ENCODE assay signal across 8 mouse cellular contexts in the genomic region with DNA sequence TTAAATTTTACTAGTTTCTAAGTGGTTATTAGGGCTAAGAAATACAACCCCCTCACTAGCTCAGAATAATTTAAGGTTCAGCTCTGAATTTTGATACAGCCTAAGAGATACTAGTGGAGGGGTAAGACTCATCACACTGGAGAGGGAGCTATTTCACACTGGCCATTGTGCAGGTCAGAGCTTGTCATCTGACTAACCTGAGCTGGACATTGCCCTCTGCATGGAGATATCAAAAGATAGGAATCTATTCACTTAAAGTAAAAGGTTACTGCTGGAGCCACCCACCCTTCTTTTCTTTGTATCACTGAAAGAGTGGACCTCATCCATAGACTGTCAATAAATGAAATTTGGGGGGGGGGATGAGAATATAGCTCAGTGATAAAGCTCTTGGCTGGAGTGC. TPM values are rescaled to one million over a fixed set of nuclear protein-coding genes. Genes with fewer than 3 reads are reported as not detected.
DNase-seq lines count a peak whose midpoint lies in the region; ATAC-seq and TF ChIP-seq lines count a peak whose summit lies in the region.

No protein-coding gene starts in this region.

- H3K4me1 ChIP-seq in heart, embryonic 15.5 days (replicated peaks) = peaks cover 9% of the 10 kb centered on the region
- H3K4me1 ChIP-seq in bone marrow macrophage, adult 2 months (ENCODE audit: control insufficient read depth, insufficient read depth, low read length) = peaks cover 11% of the 10 kb centered on the region
- H3K4me1 ChIP-seq in hindbrain, embryonic 16.5 days (ENCODE audit: control insufficient read depth, insufficient read depth, low read depth, low read length) = peaks cover 6% of the 10 kb centered on the region
- peaks cover 6% of the 10 kb centered on the region for H3K4me1 ChIP-seq in midbrain, embryonic 14.5 days (ENCODE audit: control insufficient read depth, insufficient read depth, low read length)

- TF ChIP-seq POLR2A in bone marrow macrophage, adult 2 months (IDR thresholded peaks at IDR 0.05; ENCODE audit: borderline replicate concordance, low read depth, low read length) = no peak

- no peak overlapping the region for H3K27ac ChIP-seq in heart, embryonic 15.5 days
- no peak overlapping the region for H3K27ac ChIP-seq in bone marrow macrophage, adult 2 months (ENCODE audit: insufficient read depth, low read depth, low read length)
- no peak overlapping the region for H3K27ac ChIP-seq in hindbrain, embryonic 16.5 days (ENCODE audit: low read depth, low read length)
- no peak overlapping the region for H3K27ac ChIP-seq in midbrain, embryonic 14.5 days (replicated peaks; ENCODE audit: low read depth, low read length)

- no peaks in the 10 kb centered on the region for H3K9me3 ChIP-seq in heart, embryonic 15.5 days (replicated peaks)
- no peaks in the 10 kb centered on the region for H3K9me3 ChIP-seq in hindbrain, embryonic 16.5 days (ENCODE audit: control insufficient read depth, low read length)
- H3K9me3 ChIP-seq in midbrain, embryonic 14.5 days (ENCODE audit: control insufficient read depth, low read length) = no peaks in the 10 kb centered on the region

- H3K9ac ChIP-seq in heart, embryonic 15.5 days = 0 out of 2 replicates have a peak overlapping the region, but pooled peaks have one; percentile 53
- no peak overlapping the region for H3K9ac ChIP-seq in hindbrain, embryonic 16.5 days (ENCODE audit: low read depth, low read length)
- no peak overlapping the region; the same call in 1 of the 2 replicates for H3K9ac ChIP-seq in midbrain, embryonic 14.5 days (replicated peaks; ENCODE audit: low read length)

- H3K4me2 ChIP-seq in heart, embryonic 15.5 days = peak overlapping the region; percentile 84; the same call in 1 of the 2 replicates
- peak overlapping the region; percentile 63 for H3K4me2 ChIP-seq in hindbrain, embryonic 16.5 days (ENCODE audit: low read length)
- H3K4me2 ChIP-seq in midbrain, embryonic 14.5 days (ENCODE audit: low read length) = peak overlapping the region; percentile 60

- H3K36me3 ChIP-seq in heart, embryonic 15.5 days = no peaks in the 10 kb centered on the region
- no peaks in the 10 kb centered on the region for H3K36me3 ChIP-seq in hindbrain, embryonic 16.5 days (ENCODE audit: control insufficient read depth, insufficient read depth, low read length)
- no peaks in the 10 kb centered on the region for H3K36me3 ChIP-seq in midbrain, embryonic 14.5 days (ENCODE audit: control insufficient read depth, insufficient read depth, low read length)

- no peak for TF ChIP-seq CTCF in bone marrow macrophage, adult 2 months (IDR thresholded peaks at IDR 0.05; ENCODE audit: low read depth, low read length)

- intact Hi-C loops in heart, postnatal 25 days (cut with DNase I) = loop anchor here (2.0 to 5.0 kb wide), 2 partner anchors 47 to 68 kb away; no protein-coding TSS in a partner anchor

- ATAC-seq in heart, embryonic 15.5 days (replicated peaks; ENCODE audit: insufficient number of reproducible peaks, insufficient read depth, low FRiP score, low read depth) = no peak
- no peak for ATAC-seq in hindbrain, embryonic 16.5 days
- peak; percentile 4; the same call in 1 of the 2 replicates for ATAC-seq in midbrain, embryonic 14.5 days (ENCODE audit: low FRiP score, low TSS enrichment)

- H3K27me3 ChIP-seq in heart, embryonic 15.5 days = no peaks in the 10 kb centered on the region
- no peaks in the 10 kb centered on the region for H3K27me3 ChIP-seq in hindbrain, embryonic 16.5 days (replicated peaks; ENCODE audit: control insufficient read depth, insufficient read depth, low read length)
- no peaks in the 10 kb centered on the region for H3K27me3 ChIP-seq in midbrain, embryonic 14.5 days (ENCODE audit: control insufficient read depth, insufficient read depth, low read length)

- 0 out of 2 replicates have a peak overlapping the region, but pooled peaks have one; percentile 79 for H3K4me3 ChIP-seq in heart, embryonic 15.5 days
- peak overlapping the region; percentile 81 for H3K4me3 ChIP-seq in bone marrow macrophage, adult 2 months (ENCODE audit: insufficient read depth, low read length)
- no peak overlapping the region; the same call in 1 of the 2 replicates for H3K4me3 ChIP-seq in hindbrain, embryonic 16.5 days (ENCODE audit: low read length)
- H3K4me3 ChIP-seq in midbrain, embryonic 14.5 days (replicated peaks; ENCODE audit: low read depth, low read length) = peak overlapping the region; percentile 57; the same call in 1 of the 2 replicates

- no peak for DNase-seq in heart, postnatal 25 days (ENCODE audit: low spot score)
- DNase-seq in midbrain, embryonic 14.5 days = no peak
- no peak for DNase-seq in c-Kit-positive CD71-positive TER-119-positive erythroid progenitor cells, embryonic 14.5 days (ENCODE audit: low spot score)
- no peak for DNase-seq in ovary, postnatal 36 days (ENCODE audit: low spot score)
- no peak for DNase-seq in adrenal gland, postnatal 14 days

RNA-seq across cellular contexts. Expression of a gene that starts 0.8 kb away (rescaled TPM):
- polyA plus RNA-seq in heart, embryonic 15.5 days (2015; fragmentation: Nextera tagmentation; extraction: Ambion mirVana) = 5.7 and 9.3 TPM in 2 replicates
- 1 to 10 TPM; 1.3 to 2.7 TPM for total RNA-seq in heart, postnatal 25 days (2021)
- 1.3 and 1.6 TPM in 2 replicates for polyA plus RNA-seq in bone marrow macrophage, adult 2 months (2012; ENCODE audit: insufficient read depth, insufficient read length, missing spikeins)
- polyA plus RNA-seq in hindbrain, embryonic 16.5 days (2015; fragmentation: Nextera tagmentation; extraction: Ambion mirVana) = 7.6 and 9.6 TPM in 2 replicates
- 7.5 and 9.5 TPM in 2 replicates for polyA plus RNA-seq in midbrain, embryonic 14.5 days (2014; fragmentation: Nextera tagmentation; extraction: Ambion mirVana)
- 4.9 and 5.0 TPM in 2 replicates for total RNA-seq in adrenal gland, postnatal 14 days (2021)

RNA-seq across cellular contexts. Expression of a gene that starts 42.8 kb away (rescaled TPM):
- 94.8 and 102 TPM in 2 replicates for polyA plus RNA-seq in heart, embryonic 15.5 days (2015; fragmentation: Nextera tagmentation; extraction: Ambion mirVana)
- 10 to 100 TPM; 33.3 to 35.5 TPM for total RNA-seq in heart, postnatal 25 days (2021)
- polyA plus RNA-seq in bone marrow macrophage, adult 2 months (2012; ENCODE audit: insufficient read depth, insufficient read length, missing spikeins) = 36.4 and 36.5 TPM in 2 replicates
- 87.1 and 89.2 TPM in 2 replicates for polyA plus RNA-seq in hindbrain, embryonic 16.5 days (2015; fragmentation: Nextera tagmentation; extraction: Ambion mirVana)
- 89.5 and 91.6 TPM in 2 replicates for polyA plus RNA-seq in midbrain, embryonic 14.5 days (2014; fragmentation: Nextera tagmentation; extraction: Ambion mirVana)
- total RNA-seq in adrenal gland, postnatal 14 days (2021) = 86.0 and 99.4 TPM in 2 replicates

RNA-seq across cellular contexts. Expression of a gene that starts 54.7 kb away (rescaled TPM):
- polyA plus RNA-seq in heart, embryonic 15.5 days (2015; fragmentation: Nextera tagmentation; extraction: Ambion mirVana) = 0.05 and 0.08 TPM in 2 replicates
- total RNA-seq in heart, postnatal 25 days (2021) = not detected
- not detected in 2 replicates for polyA plus RNA-seq in bone marrow macrophage, adult 2 months (2012; ENCODE audit: insufficient read depth, insufficient read length, missing spikeins)
- polyA plus RNA-seq in hindbrain, embryonic 16.5 days (2015; fragmentation: Nextera tagmentation; extraction: Ambion mirVana) = 0.15 and 0.51 TPM in 2 replicates
- not detected in 2 replicates for polyA plus RNA-seq in midbrain, embryonic 14.5 days (2014; fragmentation: Nextera tagmentation; extraction: Ambion mirVana)
- 0.19 TPM in 2 replicates for total RNA-seq in adrenal gland, postnatal 14 days (2021)

RNA-seq across cellular contexts. Expression of a gene that starts 58.8 kb away (rescaled TPM):
- 9.0 and 10.2 TPM in 2 replicates for polyA plus RNA-seq in heart, embryonic 15.5 days (2015; fragmentation: Nextera tagmentation; extraction: Ambion mirVana)
- 1 to 10 TPM; 8.4 to 8.7 TPM for total RNA-seq in heart, postnatal 25 days (2021)
- polyA plus RNA-seq in bone marrow macrophage, adult 2 months (2012; ENCODE audit: insufficient read depth, insufficient read length, missing spikeins) = 28.8 and 31.5 TPM in 2 replicates
- polyA plus RNA-seq in hindbrain, embryonic 16.5 days (2015; fragmentation: Nextera tagmentation; extraction: Ambion mirVana) = 14.8 and 17.4 TPM in 2 replicates
- 8.6 and 12.3 TPM in 2 replicates for polyA plus RNA-seq in midbrain, embryonic 14.5 days (2014; fragmentation: Nextera tagmentation; extraction: Ambion mirVana)
- 12.4 and 14.7 TPM in 2 replicates for total RNA-seq in adrenal gland, postnatal 14 days (2021)
